Mouse (Mus musculus): Measurements from ENCODE around the gene Inppl1. TPM values are rescaled to one million over a fixed set of nuclear protein-coding genes. Genes with fewer than 3 reads are reported as not detected.

Gene Inppl1
- total and polyA plus RNA-seq, 3 experiments = 31.6 to 54.1 (median 43.2) TPM

- Histone ChIP-seq H3K9me3 (replicated peaks) (peaks cover 18% of the 10 kb centered on the region), H3K4me1 (ENCODE audit: insufficient read depth, low read depth, low read length) (no peaks in the 10 kb centered on the region), H3K4me3 (ENCODE audit: low read depth, low read length) (no peak overlapping the region), H3K36me3 (replicated peaks) (peaks cover 27% of the 10 kb centered on the region), H3K27me3 (ENCODE audit: insufficient read depth, low read length) (peaks cover 20% of the 10 kb centered on the region; the same call in 1 of the 2 replicates)
- DNase-seq (ENCODE audit: low spot score) = no peak
- no peak for ATAC-seq (ENCODE audit: extremely low read depth, insufficient number of reproducible peaks, low FRiP score, poor library complexity, severe bottlenecking)
- TF ChIP-seq GATA2 (IDR thresholded peaks at IDR 0.05; ENCODE audit: borderline replicate concordance, low read depth, low read length) = no peak
- no peak for TF ChIP-seq POLR2AphosphoS5 (IDR thresholded peaks at IDR 0.05; ENCODE audit: insufficient replicate concordance, low read depth, low read length)
Observed at GRCm38 (mm10) chr7:101820295-101821030, 17.6 kb downstream of the Inppl1 start.

GRCm38 (mm10) chr7:101817861-101818401 lies 20.1 kb downstream of the Inppl1 start, which contains the start of gene Phox2a:
Gene Phox2a, plus strand, starts transcription at chr7:101818313.
- Histone ChIP-seq H3K4me1 (ENCODE audit: insufficient read depth, low read depth, low read length) (no peaks in the 10 kb centered on the region), H3K36me3 (replicated peaks) (peaks cover 3% of the 10 kb centered on the region), H3K9me3 (replicated peaks) (peaks cover 18% of the 10 kb centered on the region), H3K27me3 (ENCODE audit: insufficient read depth, low read length) (peaks cover 31% of the 10 kb centered on the region), H3K4me3 (ENCODE audit: low read depth, low read length) (no peak within 1 kb of the TSS)
- ATAC-seq (ENCODE audit: extremely low read depth, insufficient number of reproducible peaks, low FRiP score, poor library complexity, severe bottlenecking) (no peak), DNase-seq (ENCODE audit: low spot score) (no peak)
- no peak for TF ChIP-seq TAL1 (conservative IDR thresholded peaks at IDR 0.05; ENCODE audit: low read depth, low read length)
- TF ChIP-seq POLR2AphosphoS5 (IDR thresholded peaks at IDR 0.05; ENCODE audit: insufficient replicate concordance, low read depth, low read length) = no peak
- no peak for TF ChIP-seq CTCF (IDR thresholded peaks at IDR 0.05; ENCODE audit: low read depth, low read length)
- no peak for TF ChIP-seq GATA2 (IDR thresholded peaks at IDR 0.05; ENCODE audit: borderline replicate concordance, low read depth, low read length)
- TF ChIP-seq GATA1 (IDR thresholded peaks at IDR 0.05; ENCODE audit: borderline replicate concordance, low read length) = no peak

- no peak for TF ChIP-seq GATA2 (IDR thresholded peaks at IDR 0.05; ENCODE audit: borderline replicate concordance, low read depth, low read length)
- TF ChIP-seq POLR2AphosphoS5 (IDR thresholded peaks at IDR 0.05; ENCODE audit: insufficient replicate concordance, low read depth, low read length) = no peak
- TF ChIP-seq TAL1 (conservative IDR thresholded peaks at IDR 0.05; ENCODE audit: low read depth, low read length) = no peak
- no peak for TF ChIP-seq CTCF (IDR thresholded peaks at IDR 0.05; ENCODE audit: low read depth, low read length)
- TF ChIP-seq GATA1 (IDR thresholded peaks at IDR 0.05; ENCODE audit: borderline replicate concordance, low read length) = no peak
- H3K4me3 ChIP-seq (ENCODE audit: low read depth, low read length) = no peak overlapping the region
- H3K27me3 ChIP-seq (ENCODE audit: insufficient read depth, low read length) = no peaks in the 10 kb centered on the region
- ATAC-seq (ENCODE audit: extremely low read depth, insufficient number of reproducible peaks, low FRiP score, poor library complexity, severe bottlenecking) (no peak), DNase-seq (ENCODE audit: low spot score) (no peak)
- peaks cover 75% of the 10 kb centered on the region for H3K36me3 ChIP-seq (replicated peaks)
- no peaks in the 10 kb centered on the region for H3K9me3 ChIP-seq (replicated peaks)
- no peaks in the 10 kb centered on the region for H3K4me1 ChIP-seq (ENCODE audit: insufficient read depth, low read depth, low read length)
Observed at GRCm38 (mm10) chr7:101777053-101777452, 61.0 kb downstream of the Inppl1 start.

- TF ChIP-seq GATA1 (IDR thresholded peaks at IDR 0.05; ENCODE audit: borderline replicate concordance, low read length) = no peak
- no peak for TF ChIP-seq GATA2 (IDR thresholded peaks at IDR 0.05; ENCODE audit: borderline replicate concordance, low read depth, low read length)
- no peak for TF ChIP-seq CTCF (IDR thresholded peaks at IDR 0.05; ENCODE audit: low read depth, low read length)
- TF ChIP-seq TAL1 (conservative IDR thresholded peaks at IDR 0.05; ENCODE audit: low read depth, low read length) = no peak
- TF ChIP-seq POLR2AphosphoS5 (IDR thresholded peaks at IDR 0.05; ENCODE audit: insufficient replicate concordance, low read depth, low read length) = no peak
- no peaks in the 10 kb centered on the region for H3K9me3 ChIP-seq (replicated peaks)
- no peaks in the 10 kb centered on the region for H3K27me3 ChIP-seq (ENCODE audit: insufficient read depth, low read length)
- DNase-seq (ENCODE audit: low spot score) (no peak), ATAC-seq (ENCODE audit: extremely low read depth, insufficient number of reproducible peaks, low FRiP score, poor library complexity, severe bottlenecking) (no peak)
- no peak overlapping the region for H3K4me3 ChIP-seq (ENCODE audit: low read depth, low read length)
- peaks cover 66% of the 10 kb centered on the region for H3K36me3 ChIP-seq (replicated peaks)
- no peaks in the 10 kb centered on the region for H3K4me1 ChIP-seq (ENCODE audit: insufficient read depth, low read depth, low read length)
Observed at GRCm38 (mm10) chr7:101772687-101773086, 65.3 kb downstream of the Inppl1 start.

Other genes starting within 250 kb of the Inppl1 start
- 17.5 and 25.6 TPM in 2 replicates for gene Clpb, start 174.6 kb downstream of the Inppl1 start, total RNA-seq (2014; fragmentation: Nextera tagmentation)
- gene Clpb, start 174.6 kb downstream of the Inppl1 start, total RNA-seq (2017) = 23.1 and 29.9 TPM in 2 replicates
- gene Clpb, start 174.6 kb downstream of the Inppl1 start, polyA plus RNA-seq (2012) = 20.2 and 30.2 TPM in 2 replicates
- not detected in 2 replicates for gene Phox2a, start 19.9 kb downstream of the Inppl1 start, total RNA-seq (2014; fragmentation: Nextera tagmentation)
- gene Phox2a, start 19.9 kb downstream of the Inppl1 start, total RNA-seq (2017) = 0.27 TPM in 1 of 2 replicates, not detected in the other
- gene Phox2a, start 19.9 kb downstream of the Inppl1 start, polyA plus RNA-seq (2012) = not detected in 2 replicates
- gene Folr2, start 19.0 kb upstream of the Inppl1 start, total RNA-seq (2014; fragmentation: Nextera tagmentation) = not detected in 2 replicates
- gene Folr2, start 19.0 kb upstream of the Inppl1 start, total RNA-seq (2017) = not detected in 2 replicates
- gene Folr2, start 19.0 kb upstream of the Inppl1 start, polyA plus RNA-seq (2012) = not detected in 2 replicates
- 55.6 and 63.3 TPM in 2 replicates for gene Anapc15, start 25.5 kb upstream of the Inppl1 start, total RNA-seq (2014; fragmentation: Nextera tagmentation)
- 113 and 128 TPM in 2 replicates for gene Anapc15, start 25.5 kb upstream of the Inppl1 start, total RNA-seq (2017)
- 20.2 and 20.5 TPM in 2 replicates for gene Anapc15, start 25.5 kb upstream of the Inppl1 start, polyA plus RNA-seq (2012)
- not detected in 2 replicates for gene Folr1, start 32.6 kb upstream of the Inppl1 start, total RNA-seq (2014; fragmentation: Nextera tagmentation)
- 0.22 and 0.64 TPM in 2 replicates for gene Folr1, start 32.6 kb upstream of the Inppl1 start, total RNA-seq (2017)
- gene Folr1, start 32.6 kb upstream of the Inppl1 start, polyA plus RNA-seq (2012) = not detected in 2 replicates
- gene Lamtor1, start 67.7 kb upstream of the Inppl1 start, total RNA-seq (2014; fragmentation: Nextera tagmentation) = 96.2 and 96.5 TPM in 2 replicates
- 145 and 146 TPM in 2 replicates for gene Lamtor1, start 67.7 kb upstream of the Inppl1 start, total RNA-seq (2017)
- gene Lamtor1, start 67.7 kb upstream of the Inppl1 start, polyA plus RNA-seq (2012) = 136 and 153 TPM in 2 replicates
- gene Tomt, start 68.1 kb upstream of the Inppl1 start, total RNA-seq (2014; fragmentation: Nextera tagmentation) = not detected in 2 replicates
- gene Tomt, start 68.1 kb upstream of the Inppl1 start, total RNA-seq (2017) = 0.22 and 0.23 TPM in 2 replicates
- gene Tomt, start 68.1 kb upstream of the Inppl1 start, polyA plus RNA-seq (2012) = 0.01 TPM in 1 of 2 replicates, not detected in the other
- gene Lrrc51, start 95.7 kb upstream of the Inppl1 start, total RNA-seq (2014; fragmentation: Nextera tagmentation) = 12.4 and 17.7 TPM in 2 replicates
- 2.9 and 4.1 TPM in 2 replicates for gene Lrrc51, start 95.7 kb upstream of the Inppl1 start, total RNA-seq (2017)
- 0.53 and 0.65 TPM in 2 replicates for gene Lrrc51, start 95.7 kb upstream of the Inppl1 start, polyA plus RNA-seq (2012)
- 134 and 189 TPM in 2 replicates for gene Numa1, start 95.9 kb upstream of the Inppl1 start, total RNA-seq (2014; fragmentation: Nextera tagmentation)
- 120 and 125 TPM in 2 replicates for gene Numa1, start 95.9 kb upstream of the Inppl1 start, total RNA-seq (2017)
- gene Numa1, start 95.9 kb upstream of the Inppl1 start, polyA plus RNA-seq (2012) = 106 and 112 TPM in 2 replicates
- 4.2 and 6.5 TPM in 2 replicates for gene Il18bp, start 180.5 kb upstream of the Inppl1 start, total RNA-seq (2014; fragmentation: Nextera tagmentation)
- 2.5 and 2.7 TPM in 2 replicates for gene Il18bp, start 180.5 kb upstream of the Inppl1 start, total RNA-seq (2017)
- gene Il18bp, start 180.5 kb upstream of the Inppl1 start, polyA plus RNA-seq (2012) = 1.8 TPM in 2 replicates
- 8.6 and 11.8 TPM in 2 replicates for gene Rnf121, start 227.2 kb upstream of the Inppl1 start, total RNA-seq (2014; fragmentation: Nextera tagmentation)
- 10.9 and 11.4 TPM in 2 replicates for gene Rnf121, start 227.2 kb upstream of the Inppl1 start, total RNA-seq (2017)
- gene Rnf121, start 227.2 kb upstream of the Inppl1 start, polyA plus RNA-seq (2012) = 1.7 and 2.7 TPM in 2 replicates
- gene Xndc1, start 227.3 kb upstream of the Inppl1 start, total RNA-seq (2014; fragmentation: Nextera tagmentation) = 29.5 and 45.5 TPM in 2 replicates
- gene Xndc1, start 227.3 kb upstream of the Inppl1 start, total RNA-seq (2017) = 35.4 and 39.4 TPM in 2 replicates
- gene Xndc1, start 227.3 kb upstream of the Inppl1 start, polyA plus RNA-seq (2012) = 25.0 and 29.7 TPM in 2 replicates
- gene Xntrpc, start 227.5 kb upstream of the Inppl1 start, total RNA-seq (2014; fragmentation: Nextera tagmentation) = 0.39 and 1.4 TPM in 2 replicates
- 0.44 and 0.46 TPM in 2 replicates for gene Xntrpc, start 227.5 kb upstream of the Inppl1 start, total RNA-seq (2017)
- 0.21 and 0.31 TPM in 2 replicates for gene Xntrpc, start 227.5 kb upstream of the Inppl1 start, polyA plus RNA-seq (2012)
- gene Trpc2, start 244.9 kb upstream of the Inppl1 start, total RNA-seq (2014; fragmentation: Nextera tagmentation) = 0.45 TPM in 1 of 2 replicates, not detected in the other
- gene Trpc2, start 244.9 kb upstream of the Inppl1 start, total RNA-seq (2017) = not detected in 2 replicates
- gene Trpc2, start 244.9 kb upstream of the Inppl1 start, polyA plus RNA-seq (2012) = not detected in 2 replicates

Measured in G1E (cell line).